Mouse (Mus musculus) hindbrain, embryonic 13.5 days (tissue): Measurements from ENCODE around the gene Il1rap. TPM values are rescaled to one million over a fixed set of nuclear protein-coding genes. Genes with fewer than 3 reads are reported as not detected.

ENCODE experiments used
- ATAC-seq: fragments of 200-750 bp; cut with Nextera tagmentation; 2 replicates; pipeline ENCODE4 v1.8.0; 2017; ENCODE audit warnings: moderate TSS enrichment; ENCODE audit not compliant: low FRiP score
- H3K27ac ChIP-seq: fragments of 300-500 bp; sonication (generic); 2 replicates; pipeline ENCODE4 v1.5.1; 2015; ENCODE audit warnings: inconsistent platforms, mild to moderate bottlenecking, moderate library complexity
- H3K27me3 ChIP-seq: fragments of 300-500 bp; sonication (generic); 2 replicates; pipeline ENCODE4 v1.6.1; 2015; ENCODE audit warnings: mild to moderate bottlenecking, inconsistent platforms
- H3K36me3 ChIP-seq: fragments of 300-500 bp; sonication (generic); 2 replicates; pipeline ENCODE4 v1.6.1; 2015; ENCODE audit warnings: mild to moderate bottlenecking, inconsistent platforms
- H3K4me1 ChIP-seq: fragments of 300-500 bp; sonication (generic); replicated peaks from 2 replicates; pipeline ENCODE4 v1.6.1; 2015; ENCODE audit warnings: inconsistent platforms
- H3K4me2 ChIP-seq: fragments of 300-500 bp; sonication (generic); 2 replicates; pipeline ENCODE4 v1.6.1; 2015; ENCODE audit warnings: inconsistent platforms, mild to moderate bottlenecking, moderate library complexity
- H3K4me3 ChIP-seq: fragments of 300-500 bp; sonication (generic); 2 replicates; pipeline ENCODE4 v1.5.1; 2015; ENCODE audit warnings: mild to moderate bottlenecking, inconsistent platforms
- H3K9ac ChIP-seq: fragments of 300-500 bp; sonication (generic); 2 replicates; pipeline ENCODE4 v1.6.1; 2015; ENCODE audit warnings: mild to moderate bottlenecking, inconsistent platforms
- H3K9me3 ChIP-seq: fragments of 300-500 bp; sonication (generic); 2 replicates; pipeline ENCODE4 v1.6.1; 2016; ENCODE audit warnings: inconsistent platforms
- WGBS: fragments of 180-500 bp; shearing (Covaris S2); methylation state at CpG from one replicate; pipeline ENCODE4 v1.1.7; 2015; 5-methylcytosine and 5-hydroxymethylcytosine counted together
- polyA plus RNA-seq: library from polyadenylated mRNA; unstranded; fragments of >200 nt; fragmentation: Nextera tagmentation; extraction: Ambion mirVana; gene quantifications from 2 replicates; pipeline ENCODE4 v1.2.1, GENCODE M21; 2015

Gene Il1rap
- polyA plus RNA-seq, 1 experiment from 2014 or later: 7.8 TPM

- no peak for ATAC-seq
- 15% methylated on average over 1 of the region's 1 CpGs for whole genome bisulfite sequencing
- Histone ChIP-seq H3K4me1 (no peaks in the 10 kb centered on the region), H3K4me3 (no peak overlapping the region), H3K27me3 (no peaks in the 10 kb centered on the region), H3K9me3 (no peaks in the 10 kb centered on the region), H3K27ac (no peak overlapping the region), H3K9ac (no peak overlapping the region), H3K4me2 (no peak overlapping the region), H3K36me3 (no peaks in the 10 kb centered on the region)
Measured at GRCm38 (mm10) chr16:26777132-26777531, 195.6 kb downstream of the Il1rap start.

Other genes with a start within 250 kb of the Il1rap start
- gene Cldn1, start 209.9 kb upstream of the Il1rap start, polyA plus RNA-seq: 6.0 and 9.8 TPM in 2 replicates
- gene Cldn16, start 118.6 kb upstream of the Il1rap start, polyA plus RNA-seq: not detected in 2 replicates
- 0.14 and 0.16 TPM in 2 replicates for gene Tmem207, start 54.9 kb upstream of the Il1rap start, polyA plus RNA-seq